Mouse (Mus musculus): ENCODE measurements around the gene Polr3b.

GRCm38 (mm10) chr10:84612281-84612680 is 9.8 kb upstream of the Polr3b start:
- TF ChIP-seq CTCF (IDR thresholded peaks at IDR 0.05; ENCODE audit: control insufficient read depth, insufficient read depth, insufficient replicate concordance, low read depth, low read length) = no peak
- TF ChIP-seq POLR2A (IDR thresholded peaks at IDR 0.05; ENCODE audit: control insufficient read depth, low read depth, low read length) = no peak
